Mouse (Mus musculus) layer of hippocampus, postnatal 25 days (tissue): ENCODE results near the gene Pcca. TPM values are rescaled to one million over a fixed set of nuclear protein-coding genes. Genes with fewer than 3 reads are reported as not detected.

ENCODE experiments used
- DNase-seq, 2 experiments: peaks; one replicate each; pipeline ENCODE4 v3.0.0; 2022; ENCODE audit warnings: mixed read lengths in 2 of 2, low spot score in 1 of 2; ENCODE audit errors: extremely low spot score in 1 of 2
- total RNA-seq, 2 experiments: library from RNA; stranded (reverse); gene quantifications; 2 replicates each; pipeline ENCODE4 v1.2.3; 2021

Gene Pcca
- total RNA-seq, 2 experiments from 2014 or later, result 35.1 to 40.6 TPM

DNA sequence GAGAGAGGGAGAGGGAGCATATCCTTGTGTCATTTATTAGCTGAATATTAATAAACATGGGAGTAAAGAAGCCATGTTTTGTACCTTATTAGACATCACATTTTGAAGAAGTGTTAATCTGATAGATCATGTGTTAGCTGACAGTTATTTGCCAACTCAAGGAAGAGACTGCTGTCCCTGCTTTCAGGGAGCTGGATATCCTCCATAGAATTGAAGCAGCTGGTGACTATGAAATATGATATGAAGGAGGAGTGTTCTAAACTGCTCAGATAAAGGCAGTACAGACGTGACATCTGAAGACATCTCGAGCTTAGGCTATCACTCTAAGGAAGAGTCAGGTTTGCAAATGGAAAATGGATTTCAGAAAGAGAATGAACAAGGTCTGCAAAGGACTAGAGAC is 289.7 kb downstream of the Pcca start:
- DNase-seq, result no peak

DNA sequence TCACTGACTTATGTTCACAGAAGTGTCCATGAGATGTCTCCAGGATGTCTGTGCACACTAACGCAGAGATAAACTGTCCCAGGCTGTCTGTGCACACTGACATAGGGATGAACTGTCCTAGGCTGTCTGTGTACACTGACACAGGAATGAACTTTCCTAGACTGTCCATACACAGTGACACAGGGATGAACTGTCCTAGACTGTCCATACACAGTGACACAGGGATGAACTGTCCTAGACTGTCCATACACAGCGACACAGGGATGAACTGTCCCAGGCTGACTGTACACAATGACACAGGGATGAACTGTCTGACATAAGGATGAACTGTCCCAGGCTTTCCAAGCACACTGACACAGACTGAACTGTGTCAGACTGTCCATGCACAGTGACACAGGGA is 291.3 kb downstream of the Pcca start:
- DNase-seq, result no peak

DNA sequence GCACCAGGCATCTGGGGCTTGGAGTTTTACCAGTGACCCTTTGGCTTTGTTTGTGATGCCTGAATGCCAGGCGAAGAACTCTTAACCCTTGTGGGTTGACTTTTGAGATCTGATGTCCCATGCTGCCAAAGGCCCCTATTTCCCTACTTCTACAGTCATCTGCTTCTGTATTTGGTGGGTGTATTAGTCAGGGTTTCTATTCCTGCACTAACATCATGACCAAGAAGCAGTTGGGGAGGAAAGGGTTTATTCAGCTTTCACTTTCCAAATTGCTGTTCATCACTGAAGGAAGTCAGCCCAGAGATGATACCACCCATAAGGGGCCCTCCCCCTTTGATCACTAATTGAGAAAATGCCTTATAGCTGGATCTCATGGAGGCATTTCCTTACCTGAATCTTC is 296.3 kb downstream of the Pcca start:
- no peak for DNase-seq

DNA sequence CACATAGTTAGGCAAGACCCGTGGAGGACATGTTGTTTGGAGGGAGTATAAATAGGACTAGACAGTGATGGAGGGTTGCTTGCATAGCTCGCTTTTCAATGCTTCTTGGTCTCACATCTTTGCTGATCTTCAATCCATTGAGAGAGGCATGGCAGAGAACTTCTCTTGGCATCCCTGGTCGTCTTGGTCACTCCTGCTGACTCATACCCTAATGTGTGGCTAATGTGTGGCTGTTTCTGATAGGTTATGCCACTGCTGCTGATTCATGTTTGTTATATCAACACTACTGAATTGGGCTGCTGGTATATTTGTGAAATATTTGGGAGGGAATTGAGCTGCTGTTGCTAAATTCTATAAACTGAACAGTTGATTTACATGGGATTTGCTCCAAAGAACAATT is 299.5 kb downstream of the Pcca start:
- no peak for DNase-seq

DNA sequence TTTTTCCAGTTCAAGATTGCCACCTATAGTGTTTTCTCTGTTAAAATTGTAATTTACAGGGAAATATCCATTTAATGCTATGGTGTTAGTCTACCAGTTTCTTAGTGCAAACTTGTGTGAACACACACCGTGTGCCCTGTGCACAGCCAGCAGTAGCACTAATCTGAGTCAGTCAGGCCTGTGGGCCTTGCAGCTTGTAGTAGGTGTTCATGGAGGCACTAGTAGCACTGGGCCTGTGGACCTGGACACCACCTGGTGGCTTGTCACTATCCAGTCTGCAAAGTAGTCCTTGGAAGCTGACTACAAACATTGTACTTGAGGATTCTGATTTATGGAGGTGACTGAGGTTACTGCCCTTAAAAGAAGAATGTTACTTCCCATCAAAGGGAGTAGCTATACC is 300.6 kb downstream of the Pcca start:
- no peak for DNase-seq

DNA sequence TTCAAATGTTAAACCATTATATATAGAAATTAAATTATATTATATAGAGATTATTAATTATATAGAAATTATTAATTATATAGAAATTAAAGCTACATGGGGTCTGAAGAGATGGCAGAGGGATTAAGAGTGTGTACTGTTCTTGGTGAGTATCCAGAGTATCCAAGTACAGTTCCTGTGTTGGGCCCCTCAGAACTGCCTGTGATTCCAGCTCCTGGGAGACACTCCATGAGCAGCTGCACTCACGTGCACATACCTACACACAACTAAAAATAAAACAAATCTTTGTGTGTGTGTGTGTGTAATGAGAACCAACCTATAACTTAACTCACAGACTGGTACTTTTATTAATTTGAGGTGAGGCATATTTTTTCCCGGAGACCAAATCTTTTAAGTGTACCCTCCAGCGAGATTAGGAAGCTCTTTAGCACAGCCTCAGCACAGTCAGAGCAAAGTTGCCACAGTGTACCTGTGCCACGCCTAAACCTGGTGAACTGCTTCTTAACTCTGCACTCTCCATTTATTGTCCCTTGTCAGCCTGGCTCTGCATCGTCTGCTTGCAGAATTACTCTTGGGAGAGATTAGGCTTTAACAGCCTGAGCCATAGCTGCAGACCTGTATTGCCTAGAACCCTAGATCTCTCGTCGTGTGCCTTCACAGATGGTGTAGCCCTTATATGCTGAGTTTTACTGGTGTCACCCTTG is 301.5 kb downstream of the Pcca start:
- DNase-seq, result no peak

DNA sequence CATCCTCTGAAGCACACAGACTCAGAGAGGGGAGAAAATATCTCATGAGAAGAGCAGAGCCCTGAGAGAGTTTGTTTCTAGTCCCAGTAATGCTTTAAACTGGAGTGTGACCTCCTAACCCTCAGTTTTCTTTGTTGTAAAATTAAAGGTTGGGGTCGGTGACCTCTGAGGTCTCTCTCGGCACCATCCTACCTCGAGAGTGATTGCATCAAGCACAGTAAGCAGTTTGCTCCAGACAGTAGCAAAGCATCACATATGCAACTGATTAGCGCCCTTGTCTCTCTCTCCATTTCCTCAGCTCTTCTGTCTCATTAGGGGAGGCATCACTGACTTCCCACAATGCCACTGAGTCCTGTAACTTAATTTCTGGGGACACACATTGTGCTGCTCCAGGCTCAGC is 302.1 kb downstream of the Pcca start:
- DNase-seq, result no peak

DNA sequence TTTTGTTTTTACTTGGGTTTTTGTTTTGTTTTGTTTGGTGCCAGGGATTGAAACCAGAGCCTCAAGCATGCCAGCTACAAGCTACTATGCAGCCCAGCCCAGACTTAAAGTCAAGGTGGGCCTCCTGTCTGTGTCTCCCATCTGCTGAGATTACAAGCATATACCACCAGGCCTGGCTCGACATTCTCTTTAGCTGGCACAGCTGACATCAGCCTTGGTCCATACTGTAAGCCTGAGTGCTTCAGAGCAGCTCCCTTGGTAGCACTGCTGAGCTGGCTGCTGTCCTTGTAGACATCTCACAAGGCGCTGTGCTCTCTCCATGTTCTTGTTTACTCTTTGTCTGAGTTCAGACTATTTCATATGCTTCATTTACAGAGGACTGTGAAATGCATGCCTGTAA is 302.9 kb downstream of the Pcca start:
- DNase-seq, result no peak

DNA sequence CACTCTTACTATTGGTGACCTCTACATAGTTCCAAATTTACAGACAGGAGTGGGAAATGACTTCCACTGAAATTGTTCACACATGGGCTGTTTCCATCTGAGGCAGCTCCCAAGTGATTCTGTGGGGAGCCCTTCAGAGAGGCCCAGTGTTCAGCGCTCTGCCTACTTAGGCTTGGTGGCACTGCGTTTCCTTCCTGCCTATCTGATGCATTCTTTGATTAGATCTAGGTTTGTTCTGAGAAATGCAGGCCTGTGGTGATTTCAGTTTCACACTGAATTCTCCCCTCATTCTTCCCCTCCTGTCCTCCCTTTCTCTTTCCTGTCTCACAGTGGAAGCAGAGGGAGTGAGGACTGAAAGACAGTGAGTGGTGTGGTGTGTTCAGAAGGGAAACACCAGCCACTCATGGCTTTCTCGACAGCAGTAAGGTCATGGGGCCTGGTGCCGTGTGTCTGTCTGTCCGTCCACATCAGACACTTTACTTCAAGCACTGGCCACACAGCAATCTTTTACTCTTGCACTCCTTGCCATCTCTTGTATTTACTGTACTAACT is 318.5 kb downstream of the Pcca start:
- DNase-seq, result no peak

DNA sequence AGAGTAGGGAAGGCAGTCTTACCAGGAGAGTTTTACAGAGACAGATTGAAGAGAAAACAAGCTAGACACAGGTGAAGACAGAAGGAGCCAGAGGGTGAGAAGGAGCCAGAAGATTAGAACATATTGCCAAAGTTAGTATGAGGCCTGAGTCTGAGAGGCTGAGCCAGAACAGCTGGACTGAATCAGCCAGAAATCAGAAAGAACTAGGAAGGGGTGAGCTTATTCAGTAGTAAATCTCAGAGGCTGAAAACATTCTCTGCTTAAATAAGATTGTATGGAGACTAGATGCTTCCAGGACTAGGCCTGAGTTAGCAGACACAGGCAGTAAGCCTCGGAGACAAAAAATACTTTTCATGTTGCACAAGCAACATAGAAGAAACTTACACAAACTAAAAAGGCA is 325.7 kb downstream of the Pcca start:
- DNase-seq, result no peak

DNA sequence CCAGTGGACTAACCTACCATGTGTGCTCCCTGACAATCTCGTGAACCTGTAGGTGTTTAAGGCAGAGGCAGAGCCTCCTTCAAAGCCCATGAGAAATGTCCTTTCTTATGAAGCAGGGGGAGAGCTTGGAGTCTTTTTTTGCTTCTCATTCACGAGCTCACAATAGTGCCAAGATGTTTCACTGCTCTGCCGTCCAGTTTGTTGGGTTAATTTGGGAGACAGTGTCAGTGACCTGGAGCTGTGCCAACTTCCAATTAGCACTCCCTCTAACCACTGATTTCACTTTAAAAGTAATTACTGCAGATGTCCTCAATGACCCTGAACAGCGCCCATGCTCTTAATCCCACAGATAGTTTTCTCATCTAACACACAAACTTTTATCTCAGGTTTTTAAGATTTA is 328.5 kb downstream of the Pcca start:
- DNase-seq, result no peak

DNA sequence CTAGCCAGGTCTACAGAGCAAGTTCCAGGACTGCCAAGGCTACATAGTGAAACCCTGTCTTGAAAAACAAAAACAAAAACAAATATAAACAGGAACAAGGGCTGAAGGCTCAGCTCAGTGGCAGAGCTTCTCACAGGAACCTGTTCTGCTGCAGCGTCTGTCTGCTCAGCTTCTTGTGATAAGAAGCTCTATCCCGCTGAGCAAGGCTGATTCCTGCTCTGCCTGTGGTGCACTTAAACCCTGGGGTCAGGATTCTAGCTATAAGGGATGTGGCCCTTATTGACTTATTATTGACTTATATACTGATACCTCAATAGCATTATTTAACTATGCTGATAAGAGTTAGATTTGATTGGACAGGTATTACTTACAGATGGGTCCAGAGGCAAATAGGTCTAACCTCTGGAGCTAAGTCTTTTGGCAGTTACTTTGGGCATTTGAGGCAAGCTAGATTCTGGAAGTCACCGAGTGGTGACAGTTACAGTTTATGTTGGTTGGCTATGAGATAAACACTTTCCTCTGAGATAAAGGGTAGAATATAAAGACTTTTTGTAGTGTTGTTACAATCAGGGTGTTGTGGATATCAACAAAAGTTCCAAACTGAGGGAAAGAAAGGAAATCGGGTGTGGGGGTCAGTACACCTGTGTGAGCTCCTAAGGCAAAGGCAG is 331.5 kb downstream of the Pcca start:
- DNase-seq, result no peak

DNA sequence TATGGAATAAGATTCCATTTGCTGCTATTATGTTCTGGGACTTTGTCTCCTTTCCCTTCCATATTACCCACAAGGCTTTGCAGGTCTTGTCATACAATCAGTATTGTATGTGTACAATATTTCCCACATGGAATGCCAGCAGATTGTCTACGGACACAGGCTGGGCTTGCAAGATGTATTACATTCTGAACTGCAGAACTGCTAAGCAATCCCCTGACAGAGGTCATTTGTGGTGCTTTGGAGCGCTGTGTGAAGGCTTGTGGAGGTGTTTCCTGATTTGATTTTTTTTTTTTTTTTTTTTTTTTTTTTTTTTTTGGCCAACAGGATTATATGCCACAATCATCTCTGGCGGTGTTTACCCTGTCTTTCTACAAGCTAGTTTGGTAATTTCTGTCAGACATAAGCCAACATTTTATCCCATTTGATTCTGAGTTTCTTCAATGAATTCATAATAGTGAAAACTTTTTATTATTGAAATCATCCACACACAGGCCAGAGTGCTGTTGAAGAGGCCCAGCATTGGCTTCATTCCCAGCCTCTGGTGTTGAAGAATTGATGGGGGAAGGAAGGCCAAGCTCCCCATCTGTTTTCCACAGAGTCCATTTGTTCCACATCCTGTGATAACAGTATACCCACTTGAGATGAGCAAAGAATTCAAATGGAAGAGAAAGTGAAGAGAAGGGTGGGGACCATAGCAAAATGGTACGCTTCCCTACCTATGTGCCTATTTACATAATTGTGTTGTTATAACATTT is 333.6 kb downstream of the Pcca start:
- no peak for DNase-seq

DNA sequence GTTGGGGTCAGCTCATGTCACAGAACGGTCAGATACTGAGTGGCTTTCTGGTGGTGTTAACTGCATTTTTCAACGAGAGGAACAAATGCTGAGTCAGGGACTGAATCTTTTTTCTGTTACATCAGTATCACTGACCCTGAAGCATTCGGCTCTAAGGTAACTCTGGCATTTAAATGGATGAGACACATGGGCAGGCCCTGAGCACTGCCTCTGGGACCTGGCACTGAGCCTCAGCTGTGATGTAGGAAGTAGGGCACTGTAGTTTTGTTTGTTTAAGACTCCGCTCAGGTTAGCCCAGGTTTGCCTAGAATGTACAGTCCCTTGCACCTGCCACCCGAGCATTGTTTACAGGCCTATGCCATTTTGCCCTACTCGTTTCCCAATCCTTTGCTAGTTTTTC is 335.7 kb downstream of the Pcca start:
- no peak for DNase-seq

DNA sequence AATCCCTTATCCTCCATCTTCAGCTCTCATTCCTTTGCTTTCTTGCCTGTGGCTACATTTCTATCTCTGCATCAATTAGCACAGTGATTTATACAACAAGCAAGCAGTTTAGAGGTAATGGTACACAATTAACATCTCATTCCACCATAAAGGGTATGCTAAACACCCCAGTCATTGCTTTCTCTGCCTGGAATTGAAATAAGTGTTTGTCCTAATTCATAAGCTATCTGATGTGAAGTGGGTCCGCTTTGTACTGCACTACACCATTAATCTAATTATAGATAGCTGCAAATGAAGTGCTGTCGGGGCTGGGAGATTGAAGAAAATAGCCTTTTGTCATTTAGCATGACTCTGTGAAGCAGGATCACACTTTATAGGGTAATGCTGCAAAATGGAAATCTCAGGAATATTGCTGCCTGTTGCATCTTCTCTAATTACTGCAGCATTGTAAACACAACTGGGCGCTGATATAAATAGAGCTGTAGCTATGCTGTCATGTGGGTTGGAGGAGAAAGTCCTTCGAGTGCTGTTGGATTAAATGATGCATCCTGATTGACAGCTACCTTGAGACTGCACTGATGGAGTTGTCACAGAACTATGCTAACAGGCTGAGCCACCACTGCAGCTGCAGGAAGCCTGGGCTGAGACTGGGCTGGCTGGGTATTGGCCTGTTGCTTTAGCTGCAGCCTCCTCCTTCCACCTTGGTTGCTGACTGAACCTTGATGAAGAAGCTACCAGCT is 337.9 kb downstream of the Pcca start:
- no peak for DNase-seq

DNA sequence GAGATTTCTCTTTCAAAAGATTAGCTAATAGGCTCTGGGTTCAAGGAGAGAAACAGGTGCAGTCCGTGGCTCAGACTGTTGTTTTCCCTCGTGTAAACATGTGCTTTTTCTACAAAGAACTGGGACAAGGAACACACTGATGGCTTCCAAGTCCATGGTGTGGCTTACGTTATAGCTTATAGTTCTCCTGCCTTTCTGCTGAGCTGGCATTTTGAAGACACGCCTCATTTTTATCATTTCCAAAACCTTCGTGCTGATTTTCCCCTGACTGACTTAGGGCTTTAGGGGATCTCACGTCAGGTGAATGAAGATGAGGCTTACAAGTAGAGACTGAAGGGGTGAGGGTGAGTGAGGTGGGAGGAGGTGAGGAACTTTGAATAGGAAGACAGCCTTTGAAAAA is 338.5 kb downstream of the Pcca start:
- DNase-seq, result no peak

DNA sequence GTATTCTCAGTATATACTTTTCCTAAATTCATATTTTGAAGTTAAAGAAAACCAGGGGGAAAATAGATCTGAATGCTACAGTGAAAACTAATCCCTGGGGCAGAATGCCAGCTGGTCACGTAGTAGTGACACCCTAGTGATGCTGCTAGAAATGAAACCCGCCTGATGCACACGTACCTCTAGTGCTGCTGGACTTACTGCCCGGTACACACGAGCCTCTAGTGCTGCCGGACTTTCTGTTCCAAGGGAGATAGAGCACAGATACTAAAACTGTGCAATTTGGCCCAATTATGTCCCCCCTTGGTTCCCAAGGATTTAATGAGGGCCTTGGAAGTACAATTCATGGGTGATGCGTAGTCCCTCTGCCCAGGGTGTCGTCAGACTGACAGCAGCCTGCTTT is 340.9 kb downstream of the Pcca start:
- no peak for DNase-seq

DNA sequence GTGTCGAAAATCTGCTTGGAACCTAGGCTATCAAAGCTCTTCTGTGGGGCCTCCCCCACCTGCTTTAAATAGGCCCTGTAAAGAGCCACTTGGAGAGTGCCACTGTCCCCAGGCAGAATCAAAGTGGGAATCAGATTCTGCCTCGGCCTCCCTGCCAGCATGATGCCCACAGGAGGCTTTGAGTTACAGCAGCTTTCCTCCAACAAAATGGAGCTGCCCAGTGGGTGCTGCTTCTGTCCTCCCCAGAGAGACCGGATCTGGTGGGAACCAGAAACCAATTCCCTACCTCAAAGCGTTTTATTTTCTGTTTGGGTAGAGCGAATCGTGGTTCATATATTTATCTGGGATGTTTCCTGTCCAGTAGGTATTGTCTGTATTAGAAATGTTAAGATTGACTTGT is 341.5 kb downstream of the Pcca start:
- no peak for DNase-seq

DNA sequence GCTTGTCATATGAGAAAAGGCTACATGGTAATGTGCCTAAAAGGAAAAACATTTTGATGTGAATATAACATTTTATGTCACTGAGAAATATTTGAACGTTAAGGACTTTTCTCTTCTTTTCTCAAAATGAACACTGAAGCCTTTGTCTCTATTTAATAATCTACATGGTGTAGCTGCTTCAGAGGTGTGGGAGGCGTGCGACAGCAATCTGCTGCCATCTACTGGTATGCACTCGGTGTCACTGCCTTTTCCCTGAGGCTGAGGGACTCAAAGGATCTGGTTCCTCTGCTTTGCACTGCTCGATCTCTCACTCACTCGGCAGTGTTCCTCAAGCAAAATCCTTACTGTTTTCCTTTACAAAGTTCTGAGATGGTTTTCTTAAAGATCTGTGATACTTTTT is 342.0 kb downstream of the Pcca start:
- peak; percentile 42 to 71 for DNase-seq

DNA sequence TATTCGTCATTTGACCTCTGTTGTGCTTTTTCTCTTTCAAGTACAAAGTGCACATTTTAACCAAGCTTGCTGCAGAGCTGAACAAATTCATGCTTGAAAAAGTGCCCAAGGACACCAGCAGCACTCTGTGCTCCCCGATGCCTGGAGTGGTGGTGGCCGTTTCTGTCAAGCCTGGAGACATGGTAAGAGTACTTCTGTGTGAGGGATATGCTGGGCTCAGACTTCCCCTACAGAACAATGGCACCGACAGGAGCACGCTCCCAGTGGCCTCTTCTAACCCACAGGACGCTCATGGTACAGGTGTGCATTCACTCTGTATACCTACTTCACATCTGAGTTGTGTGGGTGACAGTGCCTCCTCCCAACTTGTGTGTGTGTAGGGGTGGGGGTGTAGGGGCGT is 342.6 kb downstream of the Pcca start:
- DNase-seq, result no peak

DNA sequence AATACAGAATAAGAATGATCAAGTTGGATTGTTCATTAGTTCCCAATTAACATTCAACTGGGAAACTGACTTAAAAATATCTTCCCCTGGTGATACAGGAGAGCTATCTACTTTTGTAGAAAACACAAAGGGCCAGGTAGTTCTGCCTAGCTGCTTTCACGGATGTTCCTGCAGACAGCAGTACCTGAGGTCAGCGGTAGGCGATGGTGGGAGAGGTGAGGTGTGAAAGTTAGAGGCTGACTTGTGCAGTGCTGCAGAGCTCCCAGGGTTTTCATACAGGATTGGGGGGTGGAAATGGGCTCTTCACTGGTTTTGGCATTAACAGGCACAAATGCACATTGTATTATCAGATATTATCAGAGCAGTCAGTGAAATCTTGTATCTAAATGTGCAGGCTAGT is 343.7 kb downstream of the Pcca start:
- DNase-seq, result no peak
